In the genomic region with DNA sequence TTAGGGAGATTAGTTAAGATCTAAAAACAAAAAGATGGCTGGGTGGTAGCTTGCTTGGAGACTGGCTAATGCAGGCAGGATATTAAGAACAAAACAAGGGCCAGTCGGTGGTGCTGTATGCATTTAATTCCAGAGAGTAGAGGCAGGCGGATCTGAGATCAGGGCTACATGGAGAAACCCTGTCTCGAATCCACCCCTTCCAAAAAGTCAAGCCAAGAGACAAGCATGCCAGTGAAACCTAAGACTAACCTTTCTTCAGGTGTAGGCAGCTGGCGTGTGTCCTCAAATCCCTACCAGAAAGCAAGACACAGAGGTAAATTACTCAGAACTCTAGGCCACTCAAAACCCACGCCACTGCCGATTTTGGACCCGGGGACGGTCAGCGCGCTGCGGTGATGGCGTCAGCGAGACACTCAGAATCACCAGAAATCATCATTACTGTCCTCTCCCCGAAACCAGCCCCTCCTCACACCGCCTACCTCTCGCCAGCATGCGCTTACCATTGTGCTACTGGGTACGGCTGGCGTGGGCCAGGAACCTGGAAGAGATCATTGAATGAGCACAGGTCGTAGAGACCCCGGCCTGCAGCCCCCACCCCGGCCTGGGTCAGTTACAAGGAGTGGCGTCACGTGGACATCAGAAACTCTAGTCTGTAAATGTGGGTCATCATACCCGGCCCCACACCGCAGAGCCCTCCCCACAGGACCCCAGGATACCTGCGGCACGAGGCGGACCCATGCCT, we compare ENCODE assay signal across 8 mouse cellular contexts. TPM values are rescaled to one million over a fixed set of nuclear protein-coding genes. Genes with fewer than 3 reads are reported as not detected.
DNase-seq lines count a peak whose midpoint lies in the region; ATAC-seq lines count a peak whose summit lies in the region.

No protein-coding gene starts in this region.

- peak overlapping the region; percentile 99 for H3K9ac ChIP-seq in heart, embryonic 12.5 days
- peak overlapping the region; percentile 100 for H3K9ac ChIP-seq in intestine, embryonic 14.5 days (ENCODE audit: low read length)
- peak overlapping the region; percentile 97 for H3K9ac ChIP-seq in midbrain, embryonic 13.5 days (replicated peaks)

- H3K4me2 ChIP-seq in heart, embryonic 12.5 days = peak overlapping the region; percentile 91
- H3K4me2 ChIP-seq in intestine, embryonic 14.5 days (ENCODE audit: low read length) = peak overlapping the region; percentile 91
- H3K4me2 ChIP-seq in midbrain, embryonic 13.5 days (replicated peaks) = peak overlapping the region; percentile 97

- peaks cover 11% of the 10 kb centered on the region; the same call in 1 of the 2 replicates for H3K27me3 ChIP-seq in heart, embryonic 12.5 days (replicated peaks)
- H3K27me3 ChIP-seq in embryonic facial prominence, embryonic 10.5 days (replicated peaks; ENCODE audit: low read depth, poor library complexity, severe bottlenecking) = peaks cover 25% of the 10 kb centered on the region
- no peaks in the 10 kb centered on the region; the same call in 1 of the 2 replicates for H3K27me3 ChIP-seq in intestine, embryonic 14.5 days (replicated peaks; ENCODE audit: control insufficient read depth, insufficient read depth, low read length)
- H3K27me3 ChIP-seq in midbrain, embryonic 13.5 days = peaks cover 20% of the 10 kb centered on the region

- no peaks in the 10 kb centered on the region for H3K9me3 ChIP-seq in heart, embryonic 12.5 days (replicated peaks)
- no peaks in the 10 kb centered on the region for H3K9me3 ChIP-seq in embryonic facial prominence, embryonic 10.5 days
- H3K9me3 ChIP-seq in intestine, embryonic 14.5 days (ENCODE audit: control insufficient read depth, low read length) = no peaks in the 10 kb centered on the region
- no peaks in the 10 kb centered on the region for H3K9me3 ChIP-seq in midbrain, embryonic 13.5 days

- peak overlapping the region; percentile 77 for H3K27ac ChIP-seq in heart, embryonic 12.5 days (ENCODE audit: poor library complexity, severe bottlenecking)
- peak overlapping the region; percentile 98 for H3K27ac ChIP-seq in embryonic facial prominence, embryonic 10.5 days (replicated peaks)
- H3K27ac ChIP-seq in intestine, embryonic 14.5 days (ENCODE audit: low read depth) = peak overlapping the region; percentile 96
- H3K27ac ChIP-seq in midbrain, embryonic 13.5 days = peak overlapping the region; percentile 92

- ATAC-seq in heart, embryonic 12.5 days (ENCODE audit: insufficient number of reproducible peaks, low FRiP score) = no peak
- ATAC-seq in CD4-positive, CD25-positive, alpha-beta regulatory T cell, adult 4 months = peak; percentile 21
- peak; percentile 16; the same call in 1 of the 2 replicates for ATAC-seq in intestine, embryonic 14.5 days (replicated peaks; ENCODE audit: low FRiP score, low TSS enrichment, low read depth)
- ATAC-seq in midbrain, embryonic 13.5 days = 0 out of 2 replicates have a peak, but pooled peaks have one; percentile 2
- no peak for ATAC-seq in megakaryocyte progenitor cell, adult 5-6 weeks (replicated peaks; ENCODE audit: poor library complexity)

- WGBS in heart, embryonic 12.5 days = under 1% methylated on average over 29 of the region's 29 CpGs
- under 1% methylated on average over 29 of the region's 29 CpGs for WGBS in embryonic facial prominence, embryonic 10.5 days
- WGBS in intestine, embryonic 14.5 days = under 1% methylated on average over 29 of the region's 29 CpGs
- under 1% methylated on average over 29 of the region's 29 CpGs for WGBS in midbrain, embryonic 13.5 days

- peak overlapping the region; percentile 94 for H3K4me3 ChIP-seq in heart, embryonic 12.5 days
- H3K4me3 ChIP-seq in embryonic facial prominence, embryonic 10.5 days = peak overlapping the region; percentile 82
- H3K4me3 ChIP-seq in intestine, embryonic 14.5 days (ENCODE audit: low read depth, low read length) = peak overlapping the region; percentile 100
- H3K4me3 ChIP-seq in midbrain, embryonic 13.5 days (replicated peaks) = peak overlapping the region; percentile 75

- H3K36me3 ChIP-seq in heart, embryonic 12.5 days = peaks cover 23% of the 10 kb centered on the region
- H3K36me3 ChIP-seq in embryonic facial prominence, embryonic 10.5 days (replicated peaks) = peaks cover 26% of the 10 kb centered on the region
- H3K36me3 ChIP-seq in intestine, embryonic 14.5 days (ENCODE audit: control insufficient read depth, insufficient read depth, low read length) = peaks cover 21% of the 10 kb centered on the region
- H3K36me3 ChIP-seq in midbrain, embryonic 13.5 days = peaks cover 17% of the 10 kb centered on the region

- intact Hi-C loops in heart, postnatal 25 days (cut with DNase I) = loop anchor here (1.0 to 2.0 kb wide), 2 partner anchors 21 to 30 kb away; partner anchors contain the start of gene Neu1

- H3K4me1 ChIP-seq in heart, embryonic 12.5 days (replicated peaks) = peaks cover 14% of the 10 kb centered on the region
- H3K4me1 ChIP-seq in embryonic facial prominence, embryonic 10.5 days = peaks cover 12% of the 10 kb centered on the region
- H3K4me1 ChIP-seq in intestine, embryonic 14.5 days (replicated peaks; ENCODE audit: control insufficient read depth, insufficient read depth, low read length) = peaks cover 4% of the 10 kb centered on the region; the same call in 1 of the 2 replicates
- peaks cover 18% of the 10 kb centered on the region for H3K4me1 ChIP-seq in midbrain, embryonic 13.5 days (replicated peaks)

- no peak for DNase-seq in heart, postnatal 25 days (ENCODE audit: low spot score)
- no peak for DNase-seq in embryonic facial prominence, embryonic 10.5 days (ENCODE audit: low spot score)
- no peak for DNase-seq in intestine, embryonic 14.5 days (ENCODE audit: low spot score)
- no peak for DNase-seq in adrenal gland, adult 18-20 months (ENCODE audit: low spot score in 2 of 2)

RNA-seq across cellular contexts. Expression of gene Hspa1b, which starts 7.2 kb away (rescaled TPM):
- polyA plus RNA-seq in heart, embryonic 12.5 days (2016; fragmentation: Nextera tagmentation; extraction: Ambion mirVana) = 0.12 and 0.13 TPM in 2 replicates
- total RNA-seq in heart, postnatal 25 days (2021) = 1 to 10 TPM; 1.9 to 6.9 TPM
- polyA plus RNA-seq in CD4-positive, CD25-positive, alpha-beta regulatory T cell, adult 4 months (2017; shearing (Covaris generic)) = 1 to 10 TPM in 1 of 2 experiments, under 1 TPM in 1; 0.84 to 3.7 TPM
- 0.13 and 0.15 TPM in 2 replicates for polyA plus RNA-seq in embryonic facial prominence, embryonic 10.5 days (2016; fragmentation: Nextera tagmentation; extraction: Ambion mirVana)
- polyA plus RNA-seq in intestine, embryonic 14.5 days (2014; fragmentation: Nextera tagmentation; extraction: Ambion mirVana) = 0.24 and 0.46 TPM in 2 replicates
- polyA plus RNA-seq in midbrain, embryonic 13.5 days (2015; fragmentation: Nextera tagmentation; extraction: Ambion mirVana) = 0.10 and 0.11 TPM in 2 replicates
- total RNA-seq in adrenal gland, adult 18-20 months (2021) = 100 to 1,000 TPM; 635 to 643 TPM
- 19.3 and 27.4 TPM in 2 replicates for total RNA-seq in megakaryocyte progenitor cell, adult 5-6 weeks (2015)
- total RNA-seq in megakaryocyte progenitor cell, adult 5-6 weeks (2017) = 22.7 and 24.4 TPM in 2 replicates

RNA-seq across cellular contexts. Expression of gene Gm20481, which starts 17.9 kb away (rescaled TPM):
- not detected in 2 replicates for polyA plus RNA-seq in heart, embryonic 12.5 days (2016; fragmentation: Nextera tagmentation; extraction: Ambion mirVana)
- total RNA-seq in heart, postnatal 25 days (2021) = not detected
- polyA plus RNA-seq in CD4-positive, CD25-positive, alpha-beta regulatory T cell, adult 4 months (2017; shearing (Covaris generic)) = 1 to 10 TPM in 1 of 2 experiments, not detected in 1; 3.1 TPM
- not detected in 2 replicates for polyA plus RNA-seq in embryonic facial prominence, embryonic 10.5 days (2016; fragmentation: Nextera tagmentation; extraction: Ambion mirVana)
- polyA plus RNA-seq in intestine, embryonic 14.5 days (2014; fragmentation: Nextera tagmentation; extraction: Ambion mirVana) = not detected in 2 replicates
- polyA plus RNA-seq in midbrain, embryonic 13.5 days (2015; fragmentation: Nextera tagmentation; extraction: Ambion mirVana) = not detected in 2 replicates
- under 1 TPM in 1 of 2 experiments, not detected in 1; 0.60 TPM for total RNA-seq in adrenal gland, adult 18-20 months (2021)
- not detected in 2 replicates for total RNA-seq in megakaryocyte progenitor cell, adult 5-6 weeks (2015)
- total RNA-seq in megakaryocyte progenitor cell, adult 5-6 weeks (2017) = not detected in 2 replicates

RNA-seq across cellular contexts. Expression of gene Hspa1a, which starts 20.1 kb away (rescaled TPM):
- polyA plus RNA-seq in heart, embryonic 12.5 days (2016; fragmentation: Nextera tagmentation; extraction: Ambion mirVana) = 6.2 and 6.4 TPM in 2 replicates
- 1 to 10 TPM; 2.9 to 7.7 TPM for total RNA-seq in heart, postnatal 25 days (2021)
- polyA plus RNA-seq in CD4-positive, CD25-positive, alpha-beta regulatory T cell, adult 4 months (2017; shearing (Covaris generic)) = 1 to 10 TPM in 1 of 2 experiments, not detected in 1; 1.1 TPM
- 1.3 and 1.9 TPM in 2 replicates for polyA plus RNA-seq in embryonic facial prominence, embryonic 10.5 days (2016; fragmentation: Nextera tagmentation; extraction: Ambion mirVana)
- polyA plus RNA-seq in intestine, embryonic 14.5 days (2014; fragmentation: Nextera tagmentation; extraction: Ambion mirVana) = 3.5 and 4.5 TPM in 2 replicates
- polyA plus RNA-seq in midbrain, embryonic 13.5 days (2015; fragmentation: Nextera tagmentation; extraction: Ambion mirVana) = 2.8 and 2.9 TPM in 2 replicates
- 100 to 1,000 TPM; 195 to 256 TPM for total RNA-seq in adrenal gland, adult 18-20 months (2021)
- 8.4 and 14.5 TPM in 2 replicates for total RNA-seq in megakaryocyte progenitor cell, adult 5-6 weeks (2015)
- 20.8 and 29.4 TPM in 2 replicates for total RNA-seq in megakaryocyte progenitor cell, adult 5-6 weeks (2017)

RNA-seq across cellular contexts. Expression of gene Hspa1l, which starts 20.7 kb away (rescaled TPM):
- 2.9 and 3.1 TPM in 2 replicates for polyA plus RNA-seq in heart, embryonic 12.5 days (2016; fragmentation: Nextera tagmentation; extraction: Ambion mirVana)
- total RNA-seq in heart, postnatal 25 days (2021) = 1 to 10 TPM; 6.9 to 8.1 TPM
- 1 to 10 TPM in 1 of 2 experiments, under 1 TPM in 1; 0.17 to 1.3 TPM for polyA plus RNA-seq in CD4-positive, CD25-positive, alpha-beta regulatory T cell, adult 4 months (2017; shearing (Covaris generic))
- polyA plus RNA-seq in embryonic facial prominence, embryonic 10.5 days (2016; fragmentation: Nextera tagmentation; extraction: Ambion mirVana) = 1.1 TPM in 2 replicates
- polyA plus RNA-seq in intestine, embryonic 14.5 days (2014; fragmentation: Nextera tagmentation; extraction: Ambion mirVana) = 0.53 and 1.2 TPM in 2 replicates
- polyA plus RNA-seq in midbrain, embryonic 13.5 days (2015; fragmentation: Nextera tagmentation; extraction: Ambion mirVana) = 0.55 and 1.5 TPM in 2 replicates
- total RNA-seq in adrenal gland, adult 18-20 months (2021) = under 1 TPM; 0.30 to 0.58 TPM
- total RNA-seq in megakaryocyte progenitor cell, adult 5-6 weeks (2015) = not detected in 2 replicates
- not detected in 2 replicates for total RNA-seq in megakaryocyte progenitor cell, adult 5-6 weeks (2017)

RNA-seq across cellular contexts. Expression of gene Neu1, which starts 20.8 kb away (rescaled TPM):
- polyA plus RNA-seq in heart, embryonic 12.5 days (2016; fragmentation: Nextera tagmentation; extraction: Ambion mirVana) = 20.8 and 21.5 TPM in 2 replicates
- total RNA-seq in heart, postnatal 25 days (2021) = 10 to 100 TPM; 12.7 to 14.1 TPM
- polyA plus RNA-seq in CD4-positive, CD25-positive, alpha-beta regulatory T cell, adult 4 months (2017; shearing (Covaris generic)) = 10 to 100 TPM; 32.5 to 40.6 TPM
- 14.0 and 19.3 TPM in 2 replicates for polyA plus RNA-seq in embryonic facial prominence, embryonic 10.5 days (2016; fragmentation: Nextera tagmentation; extraction: Ambion mirVana)
- polyA plus RNA-seq in intestine, embryonic 14.5 days (2014; fragmentation: Nextera tagmentation; extraction: Ambion mirVana) = 40.1 and 42.8 TPM in 2 replicates
- polyA plus RNA-seq in midbrain, embryonic 13.5 days (2015; fragmentation: Nextera tagmentation; extraction: Ambion mirVana) = 25.5 and 25.9 TPM in 2 replicates
- total RNA-seq in adrenal gland, adult 18-20 months (2021) = 10 to 100 TPM; 22.5 to 24.3 TPM
- total RNA-seq in megakaryocyte progenitor cell, adult 5-6 weeks (2015) = 21.6 and 24.5 TPM in 2 replicates
- 28.4 and 29.8 TPM in 2 replicates for total RNA-seq in megakaryocyte progenitor cell, adult 5-6 weeks (2017)

Comparison
In these comparisons a context has a peak if more than half of its experiments do, and no peak if none do; other contexts are left out.
1. ATAC-seq: peak in CD4-positive, CD25-positive, alpha-beta regulatory T cell, adult 4 months (single experiment), intestine, embryonic 14.5 days (single experiment) and midbrain, embryonic 13.5 days (single experiment); none in heart, embryonic 12.5 days (single experiment) and megakaryocyte progenitor cell, adult 5-6 weeks (single experiment).
2. Peak in every context shown above with its lines, with median percentiles within 50 percentile points of each other: H3K27ac ChIP-seq, H3K4me2 ChIP-seq, H3K4me3 ChIP-seq and H3K9ac ChIP-seq.